Comparison of ENCODE assay signal across 10 mouse cellular contexts in genomic region chr11:75735462-75736252, GRCm38 (mm10). TPM values are rescaled to one million over a fixed set of nuclear protein-coding genes. Genes with fewer than 3 reads are reported as not detected.
DNase-seq lines count a peak whose midpoint lies in the region; ATAC-seq and TF ChIP-seq lines count a peak whose summit lies in the region.
"Had no signal": no experiment of that assay in that cellular context is flagged by ENCODE, and none has a peak within 500 bp of the region (broad histone marks: within the 10 kb centered on the region; RNA-seq: fewer than 3 reads in every experiment).

No protein-coding gene starts in this region.

- peak overlapping the region; percentile 88 for H3K4me2 ChIP-seq in heart, embryonic 11.5 days
- H3K4me2 ChIP-seq in hindbrain, embryonic 12.5 days (replicated peaks) = peak overlapping the region; percentile 85
- peak overlapping the region; percentile 90 for H3K4me2 ChIP-seq in liver, postnatal 0 days (ENCODE audit: low read depth, low read length)

- H3K9ac ChIP-seq in heart, embryonic 11.5 days (ENCODE audit: low read depth, low read length) = no peak overlapping the region
- H3K9ac ChIP-seq in hindbrain, embryonic 12.5 days = peak overlapping the region; percentile 53; the same call in 1 of the 2 replicates
- no peak overlapping the region for H3K9ac ChIP-seq in liver, postnatal 0 days (replicated peaks)

- H3K27me3 ChIP-seq in heart, embryonic 11.5 days (ENCODE audit: control insufficient read depth, insufficient read depth, low read length) = no peaks in the 10 kb centered on the region
- no peaks in the 10 kb centered on the region for H3K27me3 ChIP-seq in E14TG2a.4 (ENCODE audit: insufficient read depth, low read length)
- no peaks in the 10 kb centered on the region for H3K27me3 ChIP-seq in hindbrain, embryonic 12.5 days
- H3K27me3 ChIP-seq in liver, postnatal 0 days (ENCODE audit: insufficient read depth, low read length) = no peaks in the 10 kb centered on the region

- no peak overlapping the region; the same call in 1 of the 2 replicates for H3K4me3 ChIP-seq in heart, embryonic 11.5 days (ENCODE audit: low read depth, low read length)
- peak overlapping the region; percentile 93 for H3K4me3 ChIP-seq in E14TG2a.4 (replicated peaks; ENCODE audit: low read length)
- peak overlapping the region; percentile 78 for H3K4me3 ChIP-seq in hindbrain, embryonic 12.5 days
- peak overlapping the region; percentile 96; the same call in 1 of the 2 replicates for H3K4me3 ChIP-seq in liver, postnatal 0 days (ENCODE audit: low read depth, low read length)

- H3K36me3 ChIP-seq in heart, embryonic 11.5 days (ENCODE audit: control insufficient read depth, insufficient read depth, low read length) = 0 out of 2 replicates have a peak, but pooled peaks cover 3% of the 10 kb centered on the region
- peaks cover 61% of the 10 kb centered on the region for H3K36me3 ChIP-seq in E14TG2a.4 (ENCODE audit: insufficient read depth, low read length)
- H3K36me3 ChIP-seq in hindbrain, embryonic 12.5 days = peaks cover 17% of the 10 kb centered on the region; the same call in 1 of the 2 replicates
- peaks cover 7% of the 10 kb centered on the region; the same call in 1 of the 2 replicates for H3K36me3 ChIP-seq in liver, postnatal 0 days (replicated peaks; ENCODE audit: insufficient read depth, low read length)

- ATAC-seq in heart, embryonic 11.5 days (replicated peaks; ENCODE audit: insufficient number of reproducible peaks, low FRiP score, low TSS enrichment) = no peak
- no peak for ATAC-seq in hindbrain, embryonic 12.5 days (ENCODE audit: low FRiP score)
- ATAC-seq in liver, postnatal 0 days = no peak
- ATAC-seq in cerebellum, adult (ENCODE audit: insufficient number of reproducible peaks, low FRiP score, low TSS enrichment) = no peak

- peaks cover 29% of the 10 kb centered on the region for H3K4me1 ChIP-seq in heart, embryonic 11.5 days (ENCODE audit: control insufficient read depth, insufficient read depth, low read length)
- peaks cover 77% of the 10 kb centered on the region for H3K4me1 ChIP-seq in E14TG2a.4 (replicated peaks; ENCODE audit: low read depth, low read length)
- peaks cover 41% of the 10 kb centered on the region for H3K4me1 ChIP-seq in hindbrain, embryonic 12.5 days
- H3K4me1 ChIP-seq in liver, postnatal 0 days (ENCODE audit: insufficient read depth) = peaks cover 39% of the 10 kb centered on the region

- TF ChIP-seq CTCF in E14TG2a.4 (conservative IDR thresholded peaks at IDR 0.05; ENCODE audit: low read length) = no peak
- no peak for TF ChIP-seq CTCF in liver, postnatal 0 days (IDR thresholded peaks at IDR 0.05; ENCODE audit: low read depth)

- no peaks in the 10 kb centered on the region for H3K9me3 ChIP-seq in heart, embryonic 11.5 days (replicated peaks; ENCODE audit: control insufficient read depth, low read length)
- H3K9me3 ChIP-seq in E14TG2a.4 (ENCODE audit: low read length) = no peaks in the 10 kb centered on the region
- H3K9me3 ChIP-seq in hindbrain, embryonic 12.5 days (replicated peaks) = no peaks in the 10 kb centered on the region
- H3K9me3 ChIP-seq in liver, postnatal 0 days (ENCODE audit: low read length) = no peaks in the 10 kb centered on the region

- no peak overlapping the region for H3K27ac ChIP-seq in heart, embryonic 11.5 days (ENCODE audit: low read depth, low read length)
- H3K27ac ChIP-seq in hindbrain, embryonic 12.5 days = no peak overlapping the region
- H3K27ac ChIP-seq in liver, postnatal 0 days (ENCODE audit: low read depth) = no peak overlapping the region

- no peak for DNase-seq in heart, adult 18-20 months
- DNase-seq in liver, postnatal 0 days = no peak
- DNase-seq in spleen, adult 18-20 months = no peak
- no peak for DNase-seq in adrenal gland, postnatal 10 days
- DNase-seq: B cell, adult 2 months; lung, adult 18-20 months had no signal

- no peak for TF ChIP-seq EP300 in liver, postnatal 0 days (IDR thresholded peaks at IDR 0.05; ENCODE audit: low read depth)

- 83% methylated on average over 5 of the region's 5 CpGs for WGBS in heart, embryonic 11.5 days (ENCODE audit: insufficient replicate concordance)
- WGBS in hindbrain, embryonic 12.5 days = 86% methylated on average over 5 of the region's 5 CpGs
- 70% methylated on average over 5 of the region's 5 CpGs for WGBS in liver, postnatal 0 days (ENCODE audit: insufficient replicate concordance)

RNA-seq across cellular contexts. Expression of gene Ywhae, which starts 3.0 kb away (rescaled TPM):
- 893 and 924 TPM in 2 replicates for polyA plus RNA-seq in heart, embryonic 11.5 days (2014; fragmentation: Nextera tagmentation; extraction: Ambion mirVana)
- 100 to 1,000 TPM; 547 to 552 TPM for total RNA-seq in heart, adult 18-20 months (2021)
- 1,318 and 1,416 TPM in 2 replicates for polyA plus RNA-seq in hindbrain, embryonic 12.5 days (2016; fragmentation: Nextera tagmentation; extraction: Ambion mirVana)
- polyA plus RNA-seq in liver, postnatal 0 days (2015; fragmentation: Nextera tagmentation; extraction: Ambion mirVana) = 190 and 204 TPM in 2 replicates
- 100 to 1,000 TPM; 591 to 594 TPM for total RNA-seq in adrenal gland, postnatal 10 days (2021)

RNA-seq across cellular contexts. Expression of gene Crk, which starts 56.6 kb away (rescaled TPM):
- 90.3 and 97.4 TPM in 2 replicates for polyA plus RNA-seq in heart, embryonic 11.5 days (2014; fragmentation: Nextera tagmentation; extraction: Ambion mirVana)
- 10 to 100 TPM; 83.6 to 87.8 TPM for total RNA-seq in heart, adult 18-20 months (2021)
- 136 and 138 TPM in 2 replicates for polyA plus RNA-seq in hindbrain, embryonic 12.5 days (2016; fragmentation: Nextera tagmentation; extraction: Ambion mirVana)
- 35.0 and 36.0 TPM in 2 replicates for polyA plus RNA-seq in liver, postnatal 0 days (2015; fragmentation: Nextera tagmentation; extraction: Ambion mirVana)
- total RNA-seq in adrenal gland, postnatal 10 days (2021) = 10 to 100 TPM; 93.2 to 96.5 TPM
